Mouse (Mus musculus) adrenal gland, postnatal 36 days (tissue): ENCODE measurements around the gene Sarm1. TPM values are rescaled to one million over a fixed set of nuclear protein-coding genes. Genes with fewer than 3 reads are reported as not detected.

Experiments used
- DNase-seq, 2 experiments: peaks; one replicate each; pipeline ENCODE4 v3.0.0; 2021; ENCODE audit warnings: mixed read lengths in 1 of 2
- total RNA-seq, 2 experiments: library from RNA; stranded (reverse); gene quantifications; 2 replicates each; pipeline ENCODE4 v1.2.3; 2021

Sarm1 gene
- total RNA-seq, 2 experiments from 2014 or later, result 4.5 to 5.9 TPM

DNA sequence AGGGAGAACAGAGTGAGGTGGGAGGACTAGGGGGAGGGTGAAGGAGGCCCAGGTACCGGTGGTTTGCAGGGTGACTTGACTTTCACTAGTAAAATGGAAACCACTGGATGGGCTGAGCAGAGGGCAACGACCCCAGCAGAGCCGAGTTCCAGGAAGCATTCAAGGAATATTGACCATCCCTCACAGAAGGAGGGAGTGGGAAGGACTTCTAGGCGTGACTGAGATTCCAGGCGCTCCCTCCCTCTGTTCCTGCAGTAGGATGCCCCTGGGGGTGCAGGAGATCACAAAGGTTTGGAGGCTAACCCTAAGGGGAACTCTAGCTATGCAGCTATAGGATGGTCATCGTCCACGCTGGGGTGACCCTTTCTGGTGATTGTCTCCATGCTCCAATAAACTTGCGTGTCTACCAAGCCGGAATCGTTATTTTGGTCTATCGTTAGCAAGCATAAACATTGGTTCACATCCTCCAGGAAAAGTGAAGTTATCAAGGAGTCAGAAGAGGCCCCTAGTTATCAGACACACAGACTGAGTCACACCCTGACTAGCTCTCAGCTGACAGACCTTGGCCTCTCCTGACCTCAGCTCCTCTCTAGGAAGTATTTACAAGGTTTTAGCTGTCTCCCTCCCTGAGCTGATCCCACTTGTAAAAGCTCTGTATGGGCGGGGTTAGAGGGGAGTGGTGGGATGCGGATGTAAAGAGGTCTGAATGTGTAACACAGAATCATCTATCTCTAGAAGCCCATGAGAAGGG lies 34.1 kb downstream of the Sarm1 start:
- DNase-seq, result peak; percentile 62 to 66

- no peak for DNase-seq
These were observed 34.9 kb downstream of the Sarm1 start for GRCm38 (mm10) chr11:78462669-78463068.

GRCm38 (mm10) chr11:78461894-78462293 lies 35.7 kb downstream of the Sarm1 start:
- no peak for DNase-seq

DNA sequence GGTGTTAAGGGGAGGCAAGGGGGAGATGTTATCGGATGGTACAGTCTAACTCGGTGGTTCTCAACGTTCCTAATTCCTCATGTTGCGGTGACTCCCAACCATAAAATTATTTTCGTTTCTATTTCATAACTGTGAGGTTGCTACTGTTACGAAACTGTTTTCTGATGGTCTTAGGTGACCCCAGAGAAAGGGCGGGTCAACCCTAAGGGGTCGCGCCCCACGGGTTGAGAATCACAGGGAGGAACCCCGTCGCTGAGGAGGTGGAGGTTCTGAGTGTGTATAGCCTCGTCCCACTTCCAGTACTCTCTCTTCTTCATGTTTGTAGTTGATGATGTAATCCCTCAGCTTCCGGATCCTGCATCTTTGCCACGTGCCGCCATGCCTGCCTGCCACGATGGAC lies 38.8 kb downstream of the Sarm1 start:
- no peak for DNase-seq

GRCm38 (mm10) chr11:78455308-78455707 lies 42.2 kb downstream of the Sarm1 start:
- peak; percentile 61 to 65 for DNase-seq

GRCm38 (mm10) chr11:78454276-78454675 lies 43.3 kb downstream of the Sarm1 start:
- no peak for DNase-seq

GRCm38 (mm10) chr11:78453675-78454074 lies 43.9 kb downstream of the Sarm1 start:
- DNase-seq, result peak; percentile 73 to 75

DNA sequence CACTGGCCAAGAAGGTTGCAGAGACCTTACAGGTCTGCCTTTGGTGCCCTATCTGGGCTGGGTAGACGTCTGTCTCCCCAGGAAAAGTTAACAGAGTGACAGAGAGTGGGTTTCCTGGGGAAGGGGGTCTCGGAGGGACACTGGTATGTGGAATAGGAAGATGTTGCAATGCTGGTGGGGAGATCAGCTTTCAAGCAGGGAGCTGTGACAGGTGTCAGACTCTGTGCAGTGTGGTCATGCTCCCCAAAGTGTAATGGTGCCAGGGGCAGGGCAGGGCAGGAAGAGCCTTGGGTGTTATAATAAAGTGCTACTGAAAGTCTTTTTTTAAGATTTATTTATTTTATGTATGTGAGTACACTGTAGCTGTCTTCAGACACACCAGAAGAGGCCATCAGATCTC lies 47.2 kb downstream of the Sarm1 start:
- no peak for DNase-seq

- no peak for DNase-seq
These were observed 49.3 kb downstream of the Sarm1 start for GRCm38 (mm10) chr11:78448242-78448641.

DNA sequence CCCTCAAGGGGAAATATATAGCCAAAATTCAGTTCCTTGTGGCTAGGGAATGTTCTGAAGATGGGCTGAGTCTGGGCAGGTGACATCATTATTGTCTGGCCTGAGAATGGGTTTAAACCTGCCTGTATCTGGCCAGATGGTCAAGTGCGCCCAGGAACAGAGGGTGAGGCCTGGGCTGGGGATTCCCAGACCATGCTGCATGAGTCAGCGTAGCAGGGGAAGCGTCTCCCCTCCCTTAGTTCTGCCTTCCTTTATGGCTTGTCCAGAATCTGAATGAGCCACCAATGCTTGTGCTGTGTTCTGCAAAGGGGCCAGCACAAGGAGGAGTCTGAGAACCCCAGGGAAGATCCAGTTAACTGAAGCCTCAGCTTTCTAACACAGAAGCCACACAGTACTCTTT lies 50.4 kb downstream of the Sarm1 start:
- peak in 1 of 2 experiments; percentile 34 for DNase-seq

DNA sequence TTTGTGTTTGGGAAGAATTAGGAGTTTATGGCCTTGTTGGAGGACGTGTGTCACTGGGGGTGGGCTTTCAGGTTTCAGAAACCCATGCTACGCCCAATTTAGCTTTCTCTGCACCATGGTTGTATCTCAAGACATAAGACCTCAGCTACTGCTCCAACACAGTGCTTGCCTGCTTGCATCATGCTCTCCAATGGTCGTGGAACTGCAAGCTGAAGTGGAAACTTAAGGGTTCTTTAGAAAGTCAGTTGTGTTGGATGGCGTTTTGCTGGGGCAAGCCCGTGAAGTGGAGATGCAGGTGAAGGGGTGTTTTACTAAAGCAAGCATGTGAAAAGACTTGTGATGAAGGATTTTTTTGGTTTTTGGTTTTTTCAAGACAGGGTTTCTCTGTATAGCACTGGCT lies 54.4 kb downstream of the Sarm1 start:
- DNase-seq, result no peak

DNA sequence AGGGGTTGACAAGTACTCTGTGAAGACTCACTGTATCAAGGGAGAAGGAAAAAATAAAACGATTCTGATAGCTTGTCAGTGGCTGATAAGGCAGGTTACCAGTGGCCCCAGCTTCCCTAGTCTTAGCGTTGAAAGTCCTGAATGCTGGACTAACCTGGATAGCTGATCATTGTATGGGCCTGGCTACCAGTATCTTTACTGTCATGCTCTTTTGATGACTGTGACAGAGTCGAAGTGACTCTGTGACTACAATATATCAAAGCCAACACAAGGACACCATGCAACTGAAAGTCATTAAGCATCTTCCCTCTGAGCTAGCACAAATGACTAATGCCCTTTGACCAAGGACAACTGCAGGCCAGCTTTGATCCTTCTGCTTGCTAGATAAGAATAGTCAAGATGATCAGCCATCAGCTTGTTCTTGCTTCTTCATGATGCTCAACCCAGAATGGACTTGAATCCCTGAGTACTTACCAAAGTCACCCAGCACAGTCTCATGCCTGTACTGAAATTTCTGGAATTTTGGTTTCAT lies 59.1 kb downstream of the Sarm1 start:
- peak; percentile 53 to 60 for DNase-seq

DNA sequence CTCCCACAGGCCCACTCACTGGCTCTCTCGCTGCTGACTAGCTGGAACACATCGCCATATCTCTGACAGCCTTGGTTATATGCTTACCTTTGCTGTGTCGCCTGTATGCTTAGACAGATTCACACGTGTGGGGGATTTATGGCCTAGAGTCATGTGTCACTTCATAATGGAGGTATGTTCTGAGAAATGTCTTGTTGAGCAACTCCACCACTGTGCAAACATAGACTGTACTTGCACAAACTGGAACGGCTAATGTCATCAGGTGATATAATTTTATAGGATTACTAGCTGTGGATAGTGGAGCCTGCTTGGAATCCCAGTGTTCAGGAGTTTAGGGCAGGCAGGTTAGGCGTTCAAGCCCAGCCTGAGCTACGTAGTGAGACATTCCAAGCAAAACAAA lies 60.4 kb downstream of the Sarm1 start:
- no peak for DNase-seq

DNA sequence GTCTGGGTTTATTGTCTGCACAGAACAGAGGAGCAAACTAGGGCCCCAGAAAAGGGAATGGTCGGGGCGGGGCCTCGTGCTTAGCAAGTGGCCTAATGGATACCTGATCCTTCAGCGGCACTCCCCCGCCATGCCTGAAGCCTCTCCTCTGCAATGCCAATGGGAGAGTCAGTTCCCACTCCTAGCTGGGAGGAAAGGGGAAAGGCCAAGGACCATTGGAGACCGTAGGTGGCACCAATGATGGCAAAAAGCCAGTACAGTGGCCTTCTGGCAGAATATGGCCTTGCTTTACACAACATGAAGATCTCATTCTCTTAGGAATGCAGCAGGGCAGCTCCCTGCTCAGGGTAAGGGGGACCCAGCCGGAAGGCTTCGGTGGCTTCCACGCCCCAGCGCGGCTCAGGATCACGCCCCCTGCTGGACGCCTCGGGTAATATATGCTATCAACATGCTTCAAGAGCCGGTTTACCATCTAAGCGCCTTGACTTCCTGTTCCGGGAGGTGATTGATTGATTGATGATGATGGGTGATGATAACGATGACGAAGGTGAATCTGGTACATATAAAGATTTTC lies 61.7 kb downstream of the Sarm1 start:
- DNase-seq, result peak; percentile 79 to 83

DNA sequence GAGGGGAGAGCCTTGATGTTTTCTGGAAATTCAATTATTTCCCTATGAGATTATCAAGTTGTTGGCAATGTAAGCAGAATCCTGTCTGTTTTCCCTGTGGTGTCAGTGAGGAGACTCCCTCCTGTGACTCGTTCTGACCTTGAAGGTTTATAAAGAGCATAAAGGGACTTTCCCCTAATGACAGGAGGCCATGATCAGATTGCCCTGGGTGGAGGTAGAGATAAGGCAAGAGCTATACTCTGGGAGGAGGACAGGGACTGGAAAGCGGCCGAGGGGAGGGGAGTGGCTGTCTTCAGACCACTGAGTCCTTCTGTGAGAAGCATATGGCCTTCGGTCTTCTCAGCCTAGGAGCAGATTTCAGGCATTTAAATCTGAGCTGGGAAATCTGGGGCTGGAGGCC lies 63.5 kb downstream of the Sarm1 start:
- DNase-seq, result no peak

DNA sequence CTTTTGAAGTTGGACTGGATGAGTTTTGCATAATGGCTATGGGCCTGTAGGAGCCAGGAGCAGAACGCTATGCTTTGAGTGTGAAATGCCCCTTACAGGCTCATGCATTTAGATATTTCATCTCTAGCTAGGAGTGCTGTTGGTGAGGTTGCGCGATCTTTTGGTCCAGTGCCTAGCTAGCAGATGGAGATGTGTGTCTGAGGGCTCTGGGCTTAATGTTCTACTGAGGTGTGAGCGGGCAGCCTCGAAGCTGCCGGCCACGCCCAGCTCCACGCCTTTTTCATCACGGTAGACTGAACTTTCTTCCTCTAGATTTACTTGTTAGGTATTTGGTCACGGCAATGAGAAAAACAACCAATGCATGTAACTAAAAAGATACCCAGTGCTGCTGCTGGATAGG lies 66.4 kb downstream of the Sarm1 start:
- no peak for DNase-seq

DNA sequence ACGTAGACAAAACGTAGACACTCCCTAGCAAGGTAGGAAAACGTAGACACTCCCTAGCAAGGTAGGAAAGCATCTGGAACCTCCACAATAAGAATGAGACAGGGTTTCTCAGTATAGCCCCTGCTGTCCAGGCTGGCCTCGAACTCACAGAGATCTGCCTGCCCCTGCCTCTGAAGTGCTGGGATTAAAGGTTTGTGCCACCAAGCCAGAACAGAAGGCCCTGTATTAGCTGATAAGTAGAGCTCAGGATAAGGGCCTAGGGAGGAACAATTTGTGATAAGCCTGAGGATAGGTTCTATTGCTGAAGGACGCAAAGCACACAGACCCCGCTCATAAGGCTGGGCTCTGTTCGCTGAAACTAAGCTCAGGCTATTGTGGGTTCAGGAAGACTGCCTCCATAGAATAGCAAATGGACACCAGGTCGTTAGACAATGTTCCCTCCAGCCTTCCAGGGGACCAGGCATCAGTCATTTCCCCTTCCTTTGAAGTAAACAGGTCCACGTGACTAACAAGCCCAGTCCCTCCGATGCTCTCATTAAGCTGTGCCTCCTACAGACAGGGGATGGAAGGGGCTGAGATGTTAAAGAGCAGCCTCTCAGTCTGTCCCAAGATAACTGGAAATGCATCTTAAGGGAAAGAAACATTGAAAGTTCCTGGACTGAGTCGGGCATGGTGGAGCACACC lies 67.2 kb downstream of the Sarm1 start:
- DNase-seq, result no peak

GRCm38 (mm10) chr11:78428309-78428708 lies 69.2 kb downstream of the Sarm1 start:
- DNase-seq, result no peak

GRCm38 (mm10) chr11:78427655-78428054 lies 69.9 kb downstream of the Sarm1 start:
- DNase-seq, result no peak

DNA sequence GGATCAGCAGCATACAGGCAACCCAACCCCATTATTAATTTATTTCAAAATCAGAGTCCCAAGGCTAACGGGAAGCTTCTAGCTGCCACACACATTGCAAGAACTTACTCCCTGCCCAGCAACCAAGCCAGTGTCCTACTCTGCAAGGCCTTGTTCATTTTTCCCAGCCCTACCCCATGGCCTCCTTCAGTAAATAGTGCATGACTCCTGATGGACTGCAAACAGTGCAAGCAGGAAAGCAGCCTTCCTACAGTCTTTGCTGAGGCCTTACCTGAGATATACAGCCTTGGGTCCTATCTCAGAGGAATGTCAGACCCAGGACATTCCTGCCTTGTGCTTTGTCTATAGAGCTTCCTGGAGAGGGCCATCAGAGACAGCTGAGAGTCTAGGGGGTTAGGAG lies 72.0 kb downstream of the Sarm1 start:
- no peak for DNase-seq

- DNase-seq, result peak; percentile 69 to 73
These were observed 73.2 kb downstream of the Sarm1 start for GRCm38 (mm10) chr11:78424352-78424751.
